Mouse (Mus musculus) ES-E14 (cell line): ENCODE data around the gene Tcerg1l.

Experiments
- CHD2 ChIP-seq: IDR thresholded peaks from 2 replicates; pipeline ENCODE4 v1.6.1; 2014; ENCODE audit warnings: mild to moderate bottlenecking, low read depth, low read length, inconsistent platforms
- HCFC1 ChIP-seq: IDR thresholded peaks from 2 replicates; pipeline ENCODE4 v1.6.1; 2012; ENCODE audit warnings: low read length, inconsistent platforms, borderline replicate concordance; ENCODE audit not compliant: insufficient read depth

- TF ChIP-seq HCFC1 (no peak), CHD2 (no peak)
Measured at GRCm38 (mm10) chr7:138357475-138357874, 40.1 kb downstream of the Tcerg1l start.
